Mouse (Mus musculus): ENCODE data around the gene Prpf8.

The Prpf8 gene

DNA sequence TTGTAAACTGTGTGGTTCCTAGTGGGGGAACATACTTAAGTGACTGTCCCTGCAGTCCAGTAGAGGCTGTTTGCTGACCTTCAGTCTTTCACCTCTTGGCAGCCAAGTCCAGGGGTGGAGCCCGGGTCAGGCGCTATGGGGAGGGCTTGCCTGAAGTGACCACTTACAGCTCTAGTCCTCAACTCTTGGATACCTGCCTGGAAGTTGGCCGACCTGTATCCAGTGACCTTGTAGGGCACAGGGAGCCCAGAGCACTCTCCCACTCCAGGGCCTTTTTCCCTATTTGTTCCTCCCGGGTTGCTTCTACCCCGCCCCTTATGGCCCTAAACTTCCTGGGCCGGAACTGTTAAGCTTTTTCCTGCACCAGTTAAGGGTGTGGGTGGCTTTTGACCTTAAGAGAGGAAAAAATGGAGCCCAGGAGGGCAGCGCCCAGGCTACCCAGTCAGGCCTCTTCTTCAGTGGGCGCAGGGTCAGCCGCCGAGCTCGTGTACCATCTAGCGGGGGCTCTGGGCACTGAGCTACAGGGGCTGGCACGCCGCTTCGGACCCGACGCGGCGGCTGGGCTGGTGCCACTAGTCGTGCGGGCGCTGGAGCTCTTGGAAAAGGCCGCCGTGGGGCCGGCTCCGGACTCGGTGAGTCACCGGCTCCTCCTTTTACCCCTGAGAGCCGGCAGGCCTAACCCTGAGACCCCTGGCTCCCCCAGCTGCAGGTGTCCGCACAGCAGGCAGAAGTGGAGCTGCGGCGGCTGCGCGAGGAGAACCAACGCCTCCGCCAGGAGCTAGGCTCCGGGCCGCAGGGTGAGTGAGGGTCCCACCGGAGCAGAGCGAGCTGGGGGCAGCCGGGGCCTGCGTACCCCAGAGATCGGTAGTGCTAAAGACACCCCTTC is 23.4 kb downstream of the Prpf8 start, which contains the start of gene Rilp:
Rilp (plus strand) TSS at position 354 of the 886 bp plus-strand sequence.
- peak; percentile 99 for DNase-seq

GRCm38 (mm10) chr11:75510627-75510993 is 24.0 kb downstream of the Prpf8 start:
- DNase-seq = peak; percentile 96

GRCm38 (mm10) chr11:75511213-75511612 is 24.6 kb downstream of the Prpf8 start:
- DNase-seq = peak; percentile 54

- no peak for DNase-seq
Observed at GRCm38 (mm10) chr11:75512301-75513018, 25.8 kb downstream of the Prpf8 start.

DNA sequence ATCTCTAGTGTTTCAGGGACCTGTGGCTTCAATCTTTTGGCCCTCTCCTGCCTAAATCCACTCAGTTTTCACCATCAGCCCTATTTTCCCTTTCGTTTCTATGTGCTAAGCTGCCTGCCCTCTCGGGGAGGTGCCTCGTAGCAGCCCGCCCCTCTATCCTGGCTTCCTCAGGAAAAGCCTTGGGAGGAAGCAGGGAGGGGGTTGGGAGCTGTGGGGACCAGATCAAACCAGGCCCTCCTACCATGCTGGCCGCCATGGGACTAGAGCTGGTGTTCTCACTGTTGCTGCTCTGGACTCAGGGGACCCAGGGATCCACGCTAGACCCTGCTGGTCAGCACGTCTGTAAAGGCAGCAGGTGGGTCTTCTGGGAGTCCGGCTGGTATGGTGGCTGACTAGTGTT is 26.7 kb downstream of the Prpf8 start, which contains the start of gene Scarf1:
Scarf1 (plus strand) TSS at position 205 of the 400 bp plus-strand sequence.
- DNase-seq = peak; percentile 75

DNA sequence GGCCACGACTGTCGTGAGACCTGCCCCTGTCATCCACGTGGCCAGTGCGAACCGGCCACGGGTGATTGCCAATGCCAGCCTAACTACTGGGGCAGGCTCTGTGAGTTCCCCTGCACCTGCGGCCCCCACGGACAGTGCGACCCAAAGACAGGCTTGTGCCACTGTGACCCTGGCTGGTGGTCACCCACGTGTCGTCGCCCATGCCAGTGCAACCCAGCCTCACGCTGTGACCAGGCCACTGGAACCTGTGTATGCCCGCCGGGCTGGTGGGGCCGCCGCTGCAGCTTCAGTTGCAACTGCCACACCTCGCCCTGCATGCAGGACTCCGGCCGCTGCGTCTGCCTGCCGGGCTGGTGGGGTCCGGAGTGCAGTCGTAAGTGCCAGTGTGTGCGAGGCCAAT is 28.6 kb downstream of the Prpf8 start:
- DNase-seq = no peak

DNA sequence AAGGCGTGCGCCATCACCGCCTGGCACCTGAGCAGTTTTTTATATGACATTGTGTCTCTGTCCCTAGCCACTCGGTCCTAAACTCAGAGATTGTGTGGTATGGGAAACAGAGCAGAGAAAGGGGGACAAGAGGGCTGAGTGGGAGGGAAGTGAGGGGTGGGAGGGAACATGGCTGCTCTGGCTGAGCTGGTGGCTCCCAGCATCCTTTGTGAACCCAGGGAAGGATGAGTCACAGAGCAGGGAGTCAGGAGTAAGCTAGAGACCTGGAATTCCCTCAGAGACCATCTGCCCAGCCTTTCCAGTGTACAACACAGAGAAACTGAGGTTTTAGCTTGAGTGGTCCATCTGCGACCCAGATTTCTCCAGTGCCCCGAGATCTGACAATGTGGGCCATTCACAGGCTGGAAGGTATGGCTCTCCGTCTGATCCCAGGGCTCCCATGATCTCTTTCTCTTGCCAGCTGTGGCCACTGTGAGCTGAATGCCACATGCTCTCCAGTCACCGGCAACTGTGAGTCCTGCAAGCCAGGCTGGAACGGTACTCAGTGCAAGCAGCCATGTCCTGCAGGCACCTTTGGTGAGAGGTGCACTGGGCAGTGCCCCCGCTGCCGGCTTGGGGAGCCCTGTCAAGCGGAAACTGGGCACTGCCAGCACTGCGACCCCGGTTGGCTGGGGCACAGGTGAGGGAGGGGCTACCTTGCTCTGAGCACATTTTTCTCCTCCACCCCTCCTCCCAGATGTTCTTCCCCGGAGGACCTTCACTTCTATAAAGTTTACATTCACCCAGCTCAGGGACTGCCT is 33.4 kb downstream of the Prpf8 start:
- no peak for DNase-seq

DNA sequence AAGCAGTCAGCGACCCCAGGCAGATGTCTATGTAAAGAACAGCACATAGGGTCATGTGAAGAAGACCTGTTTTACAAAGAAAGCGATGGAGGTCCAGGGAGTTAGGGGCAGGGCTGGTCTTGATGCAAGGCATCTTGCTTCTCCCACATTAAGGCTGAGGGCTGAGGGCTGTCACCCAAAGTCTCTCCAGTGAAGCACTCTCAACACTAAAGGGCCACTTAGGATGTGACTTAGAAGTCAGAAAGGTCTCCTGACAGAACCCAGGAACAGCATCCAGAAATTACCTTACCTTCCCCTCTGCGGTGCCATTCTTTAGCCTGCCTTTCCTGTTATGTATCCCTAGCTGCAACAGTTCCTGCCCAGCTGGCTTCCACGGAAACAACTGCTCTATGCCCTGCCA is 35.0 kb downstream of the Prpf8 start:
- DNase-seq = no peak

GRCm38 (mm10) chr11:75522793-75523192 is 36.2 kb downstream of the Prpf8 start:
- DNase-seq = no peak

DNA sequence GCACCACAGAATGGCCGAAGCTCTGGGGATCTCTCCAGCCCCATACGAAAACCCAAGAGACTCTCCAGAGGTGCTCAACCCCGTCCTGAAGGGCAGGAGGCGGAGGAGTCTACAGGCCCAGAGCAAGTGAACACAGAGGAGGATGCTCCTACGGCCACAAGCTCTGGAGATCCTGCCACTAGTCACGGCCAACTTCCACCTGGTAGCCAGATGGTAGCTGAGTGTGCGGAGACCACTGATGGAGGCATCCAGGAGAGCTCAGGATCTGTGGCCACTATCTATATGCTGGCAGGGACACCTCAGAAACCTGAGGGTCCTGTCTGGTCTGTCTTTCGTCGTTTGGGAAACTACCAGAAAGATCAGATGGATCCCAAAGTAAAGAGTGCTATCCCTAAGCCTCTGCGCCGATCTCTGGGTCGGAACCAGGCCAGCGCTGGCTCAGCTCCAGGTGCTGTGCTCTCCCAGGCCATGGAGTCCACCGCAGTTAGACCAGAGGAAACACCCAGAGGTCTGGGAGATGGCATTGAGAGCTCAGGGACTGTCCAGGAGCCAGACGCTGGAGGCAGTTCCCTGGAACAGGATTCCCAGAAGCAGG is 39.0 kb downstream of the Prpf8 start:
- DNase-seq = no peak

- DNase-seq = no peak
Observed at GRCm38 (mm10) chr11:75526943-75527342, 40.3 kb downstream of the Prpf8 start.

DNA sequence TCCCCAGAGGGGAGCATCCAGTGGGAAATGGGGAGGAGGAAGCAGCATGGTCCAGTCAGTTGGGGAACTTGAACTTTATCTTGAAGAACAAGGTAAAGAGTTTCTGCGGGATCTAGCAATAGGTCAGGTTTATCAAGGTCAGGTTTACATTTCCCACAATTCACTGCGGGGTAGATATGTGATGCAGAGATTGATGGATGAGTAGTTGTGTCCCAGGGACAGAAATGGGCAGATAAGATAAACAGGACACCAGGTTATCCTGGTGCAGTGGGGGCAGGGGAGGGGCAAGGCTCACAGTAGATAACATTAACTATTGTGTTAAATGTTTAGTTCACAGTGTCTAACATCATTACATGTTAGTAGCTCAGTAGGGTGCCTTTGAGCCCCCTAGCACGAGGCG is 43.2 kb downstream of the Prpf8 start:
- DNase-seq = no peak

DNA sequence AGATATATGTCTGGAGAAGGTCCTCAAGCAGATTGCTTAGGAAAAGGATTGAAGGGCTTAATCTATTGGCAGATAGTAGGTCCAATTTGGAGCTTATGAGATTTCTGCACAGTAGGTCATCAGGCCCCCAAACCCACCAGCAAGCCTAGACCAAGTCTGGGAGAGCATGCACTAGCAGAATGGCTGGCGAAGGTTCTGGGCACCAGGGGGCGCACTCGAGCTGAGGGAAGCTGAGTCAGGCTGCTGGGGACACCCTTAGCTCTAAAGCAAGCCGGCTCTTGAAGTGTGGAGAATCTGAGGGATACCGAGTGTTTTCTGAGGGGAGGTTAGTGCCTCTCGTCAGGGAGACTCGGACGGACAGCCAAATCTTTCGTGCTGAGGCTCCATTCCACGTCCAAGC is 43.7 kb downstream of the Prpf8 start:
- DNase-seq = peak; percentile 95

- DNase-seq = no peak
Observed at GRCm38 (mm10) chr11:75530845-75531373, 44.3 kb downstream of the Prpf8 start.

DNA sequence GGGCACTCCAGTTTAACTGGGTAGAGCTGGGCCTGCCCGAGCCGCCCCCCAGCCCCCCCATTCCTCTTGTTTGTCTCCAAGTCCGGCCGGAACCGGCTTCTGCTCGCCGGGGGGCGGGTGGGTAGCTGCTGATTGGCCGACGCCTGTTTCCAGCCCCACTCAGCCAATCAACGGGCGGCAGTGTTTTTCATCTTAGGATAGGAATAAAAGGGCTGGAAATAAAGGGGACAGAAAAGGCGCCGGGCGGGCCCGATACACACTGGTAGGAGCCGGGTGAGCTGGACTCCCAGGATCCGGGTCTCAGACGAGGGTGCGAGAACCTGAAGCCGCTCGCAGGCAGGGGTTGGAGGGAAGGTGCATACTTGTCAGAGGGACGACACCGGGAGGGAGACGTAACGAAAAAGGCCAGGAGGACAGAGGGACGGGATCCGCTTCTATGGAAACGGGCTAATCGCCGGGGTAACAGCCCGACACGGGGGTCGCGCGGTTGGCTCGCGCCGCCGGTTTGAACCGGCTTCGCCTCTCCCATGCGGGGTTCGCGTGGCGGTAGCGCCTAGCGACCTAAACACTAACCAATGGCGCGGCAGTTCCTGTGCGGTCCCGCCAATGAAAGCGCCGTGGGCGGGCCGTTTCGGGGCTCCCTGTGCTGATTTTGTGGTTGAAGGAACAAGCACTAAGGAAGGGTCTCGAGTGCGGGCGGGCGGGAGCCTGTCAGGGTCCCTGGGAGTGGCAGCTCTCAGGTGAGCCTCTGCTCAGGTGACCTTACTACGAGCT is 45.0 kb downstream of the Prpf8 start, which contains the start of gene Slc43a2:
Slc43a2 (plus strand) TSS at position 226 of the 774 bp plus-strand sequence.
- peak; percentile 98 for DNase-seq

GRCm38 (mm10) chr11:75532340-75533277 is 46.0 kb downstream of the Prpf8 start:
- DNase-seq = no peak

- no peak for DNase-seq
Observed at GRCm38 (mm10) chr11:75533314-75534015, 46.8 kb downstream of the Prpf8 start.

DNA sequence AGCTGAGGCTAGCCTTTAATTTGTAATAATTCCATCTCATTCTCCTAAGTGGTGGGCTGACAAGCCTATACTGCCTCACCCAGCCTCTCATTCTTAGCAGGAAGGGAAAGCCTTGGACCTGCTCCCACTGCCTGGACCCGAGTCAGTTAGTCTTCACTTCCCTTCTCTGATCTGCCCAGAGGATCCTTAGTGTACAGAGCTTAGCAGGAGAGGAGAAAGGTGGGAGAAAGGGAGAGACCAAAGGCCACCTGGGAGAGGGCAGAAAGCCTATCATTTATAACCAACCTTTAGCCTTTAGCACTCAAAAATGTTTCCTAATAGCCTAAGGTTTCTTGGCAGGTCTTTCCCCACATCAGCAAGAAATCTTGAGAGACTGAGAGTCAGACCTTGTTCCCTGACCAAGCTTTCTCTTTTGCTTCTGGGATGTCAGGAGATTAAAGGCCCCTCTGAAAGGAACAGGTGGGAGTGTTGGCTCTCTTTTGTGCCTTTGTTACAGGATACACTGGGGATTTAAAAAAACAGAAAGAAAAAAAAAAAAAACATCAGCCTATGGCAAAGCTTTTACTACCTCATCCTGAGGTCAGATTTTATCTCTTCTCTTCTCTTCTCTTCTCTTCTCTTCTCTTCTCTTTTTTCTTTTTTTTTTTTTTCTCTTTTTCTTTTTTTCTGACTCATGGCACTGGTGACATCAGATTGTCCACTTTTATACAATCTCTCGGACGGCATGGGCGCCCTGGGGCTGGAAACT is 47.8 kb downstream of the Prpf8 start:
- peak; percentile 91 for DNase-seq

All from kidney, adult 9 months (tissue).